Mouse (Mus musculus) heart, postnatal 25 days (tissue): ENCODE results near the gene Sgms1. TPM values are rescaled to one million over a fixed set of nuclear protein-coding genes. Genes with fewer than 3 reads are reported as not detected.

ENCODE experiments used
- DNase-seq: peaks from one replicate; pipeline ENCODE4 v3.0.0; 2022; ENCODE audit warnings: low spot score
- intact Hi-C: fragments of 180-260 bp; cut with DNase I; formaldehyde crosslinking; loops from one replicate; pipeline ENCODE4 v1.15.1; 2025
- total RNA-seq, 2 experiments: library from RNA; stranded (reverse); gene quantifications; 2 replicates each; pipeline ENCODE4 v1.2.3; 2021

Gene Sgms1
- total RNA-seq, 2 experiments from 2014 or later, result 55.8 to 59.0 TPM

DNA sequence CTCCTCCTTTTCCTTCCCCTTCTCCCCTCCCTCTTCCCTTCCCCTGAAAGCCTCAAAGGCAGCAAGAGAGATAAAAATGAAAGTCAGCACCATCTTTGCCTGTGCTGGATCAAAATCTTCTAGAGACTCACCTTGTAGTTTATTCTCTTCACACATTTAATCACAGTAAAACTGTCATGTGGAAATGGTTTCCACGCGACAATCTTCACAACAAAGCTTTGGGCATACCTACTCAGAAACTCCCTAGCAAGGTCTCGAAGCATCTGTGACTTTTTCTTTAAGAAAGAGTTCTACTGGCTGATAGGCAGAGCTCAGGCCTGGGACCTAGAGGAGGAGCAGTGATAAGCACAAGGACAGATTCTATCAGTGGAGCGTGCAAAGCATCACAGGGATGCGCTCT is 131.4 kb downstream of the Sgms1 start:
- DNase-seq, result no peak
- intact Hi-C loops, result loop anchor here (10.0 kb wide), 1 partner anchor 283 kb away; no protein-coding TSS in a partner anchor

GRCm38 (mm10) chr19:32257616-32258015 is 131.9 kb downstream of the Sgms1 start:
- intact Hi-C loops, result loop anchor here (10.0 kb wide), 1 partner anchor 283 kb away; no protein-coding TSS in a partner anchor
- no peak for DNase-seq

- intact Hi-C loops, result loop anchor here (10.0 kb wide), 1 partner anchor 282 kb away; no protein-coding TSS in a partner anchor
- no peak for DNase-seq
Observed at GRCm38 (mm10) chr19:32256706-32257415, 132.7 kb downstream of the Sgms1 start.

- intact Hi-C loops, result loop anchor here (10.0 kb wide), 1 partner anchor 281 kb away; no protein-coding TSS in a partner anchor
- DNase-seq, result no peak
Observed at GRCm38 (mm10) chr19:32255429-32256185, 133.9 kb downstream of the Sgms1 start.

DNA sequence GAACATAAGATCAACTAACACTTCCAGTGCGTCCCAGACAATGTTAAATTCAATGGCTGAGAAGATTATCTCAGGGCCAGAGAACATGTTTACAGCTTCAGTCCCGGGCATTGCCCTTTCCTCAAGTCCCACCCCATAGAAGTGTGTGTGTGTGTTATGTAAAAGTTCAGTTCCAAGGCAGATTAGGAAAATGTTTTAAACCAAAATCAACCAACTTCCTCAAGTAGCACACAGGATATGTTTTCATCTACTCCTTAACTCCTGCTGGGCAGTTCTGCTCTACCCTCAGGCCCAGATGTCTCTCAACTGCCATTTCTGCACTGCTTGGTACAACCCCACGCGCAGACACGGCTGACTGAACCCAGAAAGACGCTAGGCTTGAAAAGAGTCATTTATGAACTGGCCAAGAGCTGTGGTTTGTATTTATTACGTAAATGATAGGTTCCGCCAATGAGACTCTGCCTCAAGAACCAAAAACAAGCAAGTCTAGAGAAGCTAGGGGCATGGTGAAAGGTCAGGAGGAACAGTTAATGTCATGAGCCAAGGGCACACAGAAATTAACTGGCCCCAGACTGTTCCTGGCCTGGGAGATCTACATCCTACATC is 134.7 kb downstream of the Sgms1 start:
- intact Hi-C loops, result loop anchor here (10.0 kb wide), 1 partner anchor 280 kb away; no protein-coding TSS in a partner anchor
- no peak for DNase-seq

DNA sequence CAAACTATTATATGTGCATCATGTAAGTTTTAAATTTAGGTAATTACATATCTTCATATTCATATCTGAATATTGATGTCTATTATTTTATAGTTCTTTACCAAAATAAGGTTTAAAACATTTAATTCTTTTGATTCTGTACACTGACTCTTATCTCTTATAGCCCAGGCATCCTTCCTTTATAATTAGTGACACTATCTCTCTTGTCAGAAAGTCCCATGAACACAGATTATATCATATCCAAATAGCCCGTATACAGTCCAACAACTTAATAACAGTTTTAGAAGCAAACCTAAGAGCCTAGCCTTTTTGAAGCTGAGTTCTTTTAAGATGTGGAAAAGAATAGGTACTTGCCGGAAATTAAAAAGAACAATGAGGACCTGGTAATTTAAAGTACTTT is 135.3 kb downstream of the Sgms1 start:
- intact Hi-C loops, result loop anchor here (10.0 kb wide), 1 partner anchor 279 kb away; no protein-coding TSS in a partner anchor
- DNase-seq, result no peak

- intact Hi-C loops, result loop anchor here (10.0 kb wide), 1 partner anchor 278 kb away; no protein-coding TSS in a partner anchor
- no peak for DNase-seq
Observed at GRCm38 (mm10) chr19:32252987-32253386, 136.5 kb downstream of the Sgms1 start.

DNA sequence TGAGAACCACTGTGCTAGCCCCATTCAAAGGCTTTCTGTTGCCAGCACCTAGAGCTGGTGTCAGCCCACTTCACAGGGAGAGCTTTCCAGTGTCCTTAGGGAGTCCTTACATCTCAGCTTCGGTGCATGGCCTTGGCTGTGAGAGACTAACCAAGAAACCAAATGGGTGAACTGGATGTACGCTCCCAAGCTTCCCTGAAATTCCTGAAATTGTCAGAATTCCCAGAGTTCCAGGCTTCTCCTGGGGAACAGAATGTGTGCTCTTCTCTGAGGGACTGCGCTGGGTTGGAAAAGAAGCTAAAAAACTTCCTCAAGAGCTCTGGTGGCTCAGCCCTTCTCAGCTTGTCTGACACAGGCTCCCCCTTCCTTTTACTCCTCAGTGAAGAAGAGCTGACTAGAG is 137.1 kb downstream of the Sgms1 start:
- no peak for DNase-seq

GRCm38 (mm10) chr19:32249181-32250130 is 140.1 kb downstream of the Sgms1 start:
- intact Hi-C loops, result loop anchor here (10.0 kb wide), 1 partner anchor 275 kb away; no protein-coding TSS in a partner anchor
- no peak for DNase-seq

More for the DNA sequence above, 137.1 kb downstream of the Sgms1 start:
- intact Hi-C loops, result loop anchor here (10.0 kb wide), 1 partner anchor 278 kb away; no protein-coding TSS in a partner anchor

- intact Hi-C loops, result no loop called here
- no peak for DNase-seq
Observed at GRCm38 (mm10) chr19:32244881-32245280, 144.6 kb downstream of the Sgms1 start.

- DNase-seq, result no peak
- intact Hi-C loops, result no loop called here
Observed at GRCm38 (mm10) chr19:32243246-32243645, 146.3 kb downstream of the Sgms1 start.

GRCm38 (mm10) chr19:32242153-32242552 is 147.4 kb downstream of the Sgms1 start:
- intact Hi-C loops, result no loop called here
- no peak for DNase-seq

DNA sequence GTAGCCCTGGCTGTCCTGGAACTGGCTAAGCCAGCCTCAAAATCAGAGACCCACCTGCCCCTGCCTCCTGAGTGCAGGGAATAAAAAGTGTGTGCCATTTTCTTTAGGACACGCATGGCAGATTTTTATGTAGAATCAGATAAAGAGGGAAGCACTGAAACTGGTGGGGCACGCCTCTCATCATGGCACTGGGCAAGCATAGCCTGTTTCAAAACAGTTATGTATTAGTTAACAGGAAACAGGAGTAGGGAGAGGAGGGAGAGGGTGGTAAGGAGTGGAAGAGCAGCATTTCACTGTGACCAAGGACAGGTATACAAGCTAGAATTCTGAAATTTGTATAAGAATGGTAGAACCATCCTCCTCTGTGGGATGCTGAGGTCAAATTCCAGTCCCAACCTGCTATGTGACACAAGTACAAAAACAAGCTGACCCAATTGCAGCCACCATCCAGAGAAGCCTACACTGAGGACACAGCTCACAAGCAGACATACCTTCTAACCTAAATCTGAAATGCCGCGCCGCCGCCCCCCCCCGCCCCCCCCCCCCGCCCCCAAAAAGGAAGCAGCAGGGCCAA is 149.0 kb downstream of the Sgms1 start:
- no peak for DNase-seq
- intact Hi-C loops, result no loop called here

GRCm38 (mm10) chr19:32239925-32240324 is 149.6 kb downstream of the Sgms1 start:
- DNase-seq, result no peak
- intact Hi-C loops, result no loop called here

DNA sequence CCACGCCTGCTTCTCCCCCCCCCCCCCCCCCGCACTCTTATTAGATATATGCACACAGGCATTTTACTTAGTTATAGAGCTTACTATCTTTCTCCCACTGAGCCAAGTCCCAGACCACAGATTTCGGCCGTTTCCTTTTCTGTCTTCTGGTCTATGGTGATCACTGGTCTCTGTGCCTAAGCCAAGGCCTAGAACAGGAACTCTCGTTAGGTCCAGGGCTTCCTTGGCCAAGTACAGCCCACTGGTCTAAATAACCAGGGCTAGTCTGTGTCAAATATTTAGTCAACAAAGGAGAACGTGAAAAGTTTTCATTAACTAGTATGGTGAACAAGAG is 150.1 kb downstream of the Sgms1 start:
- no peak for DNase-seq
- intact Hi-C loops, result no loop called here

DNA sequence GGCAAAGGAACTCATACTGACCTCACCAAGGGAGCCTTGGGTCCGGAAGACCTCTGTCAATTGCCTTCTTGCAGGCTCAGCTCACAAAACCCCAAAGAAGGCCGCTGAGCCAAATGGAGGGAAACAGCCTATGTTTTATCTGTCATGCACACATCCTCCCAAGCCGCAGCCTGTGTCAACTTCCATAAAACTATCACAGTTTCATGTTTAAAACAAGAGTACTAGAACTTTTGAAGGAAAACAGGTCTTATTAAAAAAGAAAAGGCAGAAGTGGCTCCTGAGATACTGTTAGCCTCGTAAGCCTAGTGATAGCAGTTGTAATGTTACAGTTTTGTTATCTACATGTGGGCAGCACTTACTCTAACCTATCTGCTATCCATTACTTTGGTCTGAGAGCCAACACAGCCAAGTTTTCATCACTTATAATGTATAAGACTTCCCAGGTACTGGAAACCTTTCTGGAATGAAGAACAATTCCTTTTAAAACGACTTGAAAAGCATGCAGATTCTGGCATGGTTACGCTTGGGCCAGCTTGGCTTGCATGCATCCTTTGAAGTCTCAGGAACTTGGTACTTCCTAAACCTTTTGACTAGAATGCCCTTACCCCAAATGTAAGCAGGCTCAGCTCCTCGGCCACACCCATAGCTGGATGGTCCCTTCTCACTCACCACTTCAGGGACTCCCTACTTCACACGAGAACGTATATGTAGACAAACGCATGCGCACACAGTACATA is 150.6 kb downstream of the Sgms1 start:
- intact Hi-C loops, result no loop called here
- no peak for DNase-seq

DNA sequence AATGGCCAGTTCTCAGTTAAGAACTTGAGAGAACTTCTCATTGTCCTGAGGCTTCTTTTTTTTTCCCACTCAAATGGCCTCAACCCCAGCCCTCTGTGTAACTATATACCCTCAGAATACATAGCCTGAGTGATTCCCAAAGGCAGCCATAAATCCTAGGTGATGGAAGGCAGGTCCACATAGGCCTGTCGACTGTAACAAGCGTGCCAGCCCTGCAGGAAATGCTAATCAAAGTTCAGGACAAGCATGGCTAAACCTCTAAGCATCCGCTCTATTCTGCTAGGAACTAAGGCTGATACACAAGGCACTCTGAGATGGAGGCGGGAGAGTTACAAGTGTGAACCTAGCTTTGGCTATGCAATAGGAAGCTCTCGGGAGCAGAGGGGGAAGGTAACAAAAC is 151.8 kb downstream of the Sgms1 start:
- no peak for DNase-seq
- intact Hi-C loops, result no loop called here

GRCm38 (mm10) chr19:32237173-32237583 is 152.3 kb downstream of the Sgms1 start:
- intact Hi-C loops, result no loop called here
- DNase-seq, result no peak
